Mouse (Mus musculus) kidney, embryonic 15.5 days (tissue): ENCODE results near the gene Lekr1. TPM values are rescaled to one million over a fixed set of nuclear protein-coding genes. Genes with fewer than 3 reads are reported as not detected.

Source experiments
- ATAC-seq: fragments of 200-750 bp; cut with Nextera tagmentation; replicated peaks from 2 replicates; pipeline ENCODE4 v1.8.0; 2017; ENCODE audit warnings: moderate TSS enrichment; ENCODE audit not compliant: low FRiP score
- H3K27ac ChIP-seq: fragments of 300-500 bp; sonication (generic); 2 replicates; pipeline ENCODE4 v1.5.1; 2015; ENCODE audit warnings: mild to moderate bottlenecking, inconsistent platforms
- H3K27me3 ChIP-seq: fragments of 300-500 bp; sonication (generic); 2 replicates; pipeline ENCODE4 v1.6.1; 2015; ENCODE audit warnings: inconsistent platforms
- H3K36me3 ChIP-seq: fragments of 300-500 bp; sonication (generic); 2 replicates; pipeline ENCODE4 v1.6.1; 2015; ENCODE audit warnings: inconsistent platforms
- H3K4me1 ChIP-seq: fragments of 300-500 bp; sonication (generic); 2 replicates; pipeline ENCODE4 v1.6.1; 2015; ENCODE audit warnings: inconsistent platforms
- H3K4me2 ChIP-seq: fragments of 300-500 bp; sonication (generic); 2 replicates; pipeline ENCODE4 v1.6.1; 2015; ENCODE audit warnings: moderate library complexity, mild to moderate bottlenecking, inconsistent platforms
- H3K4me3 ChIP-seq: fragments of 300-500 bp; sonication (generic); replicated peaks from 2 replicates; pipeline ENCODE4 v1.5.1; 2015; ENCODE audit warnings: mild to moderate bottlenecking, inconsistent platforms
- H3K9ac ChIP-seq: fragments of 300-500 bp; sonication (generic); 2 replicates; pipeline ENCODE4 v1.6.1; 2015; ENCODE audit warnings: mild to moderate bottlenecking, inconsistent platforms
- H3K9me3 ChIP-seq: fragments of 300-500 bp; sonication (generic); replicated peaks from 2 replicates; pipeline ENCODE4 v1.6.1; 2016; ENCODE audit warnings: inconsistent platforms
- WGBS: fragments of 180-500 bp; shearing (Covaris S2); methylation state at CpG from one replicate; pipeline ENCODE4 v1.1.7; 2015; ENCODE audit warnings: mixed read lengths; 5-methylcytosine and 5-hydroxymethylcytosine counted together
- polyA plus RNA-seq: library from polyadenylated mRNA; unstranded; fragments of >200 nt; fragmentation: Nextera tagmentation; extraction: Ambion mirVana; gene quantifications from 2 replicates; pipeline ENCODE4 v1.2.1, GENCODE M21; 2015

Gene Lekr1
- polyA plus RNA-seq, 1 experiment from 2014 or later, result 7.8 TPM

- no peak for ATAC-seq
- WGBS, result 76% methylated on average over 5 of the region's 5 CpGs
Measured at GRCm38 (mm10) chr3:65782246-65782645, 116.2 kb downstream of the Lekr1 start.

DNA sequence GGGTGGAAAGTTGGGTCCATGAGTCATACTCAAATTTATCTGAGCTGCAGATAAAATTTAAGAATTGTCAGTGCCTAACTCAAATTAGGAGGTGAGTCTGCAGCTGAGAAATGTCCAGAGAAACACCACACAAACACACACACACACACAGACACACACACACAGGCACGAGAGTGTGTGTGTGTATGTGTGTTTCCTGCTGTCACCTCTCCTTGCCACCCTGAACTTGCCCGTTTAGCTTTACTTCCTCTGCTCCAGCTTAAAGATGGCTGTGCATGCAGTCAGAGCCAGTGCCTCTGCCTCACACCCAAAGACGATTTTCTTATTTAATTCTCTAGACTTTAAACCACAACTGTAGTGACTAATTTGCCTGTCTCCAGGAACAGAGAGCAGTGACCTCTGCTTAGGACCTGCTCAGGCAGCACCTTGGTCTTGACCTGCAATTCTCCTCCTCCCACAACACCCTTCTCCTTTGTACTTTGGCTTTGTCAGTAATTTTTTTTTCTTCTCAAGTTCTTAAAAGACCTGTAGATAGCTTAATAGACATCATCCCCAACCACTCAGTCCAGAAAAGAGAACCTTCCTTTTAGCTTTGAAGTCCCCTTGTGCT lies 124.2 kb downstream of the Lekr1 start:
- Histone ChIP-seq H3K36me3 (no peaks in the 10 kb centered on the region), H3K4me3 (no peak overlapping the region), H3K4me1 (no peaks in the 10 kb centered on the region), H3K9ac (no peak overlapping the region), H3K27ac (no peak overlapping the region), H3K27me3 (no peaks in the 10 kb centered on the region), H3K4me2 (no peak overlapping the region), H3K9me3 (no peaks in the 10 kb centered on the region)
- ATAC-seq, result no peak
- WGBS, result 42% methylated on average over 3 of the region's 3 CpGs

More at GRCm38 (mm10) chr3:65782246-65782645, 116.2 kb downstream of the Lekr1 start:
- no peak overlapping the region for H3K27ac ChIP-seq
- H3K9ac ChIP-seq, result no peak overlapping the region
- no peaks in the 10 kb centered on the region for H3K9me3 ChIP-seq
- H3K36me3 ChIP-seq, result no peaks in the 10 kb centered on the region
- no peaks in the 10 kb centered on the region for H3K4me1 ChIP-seq
- H3K4me2 ChIP-seq, result no peak overlapping the region
- no peak overlapping the region for H3K4me3 ChIP-seq
- H3K27me3 ChIP-seq, result no peaks in the 10 kb centered on the region

- WGBS, result 85% methylated on average over 4 of the region's 4 CpGs
- no peak for ATAC-seq
- no peak overlapping the region for H3K27ac ChIP-seq
- H3K9ac ChIP-seq, result no peak overlapping the region
- no peaks in the 10 kb centered on the region for H3K27me3 ChIP-seq
- H3K4me2 ChIP-seq, result no peak overlapping the region
- no peaks in the 10 kb centered on the region for H3K4me1 ChIP-seq
- no peak overlapping the region for H3K4me3 ChIP-seq
- no peaks in the 10 kb centered on the region for H3K36me3 ChIP-seq
- no peaks in the 10 kb centered on the region for H3K9me3 ChIP-seq
Measured at GRCm38 (mm10) chr3:65793561-65793960, 127.5 kb downstream of the Lekr1 start.

- Histone ChIP-seq H3K27ac (no peak overlapping the region), H3K4me2 (no peak overlapping the region), H3K27me3 (no peaks in the 10 kb centered on the region), H3K36me3 (no peaks in the 10 kb centered on the region), H3K4me3 (no peak overlapping the region), H3K4me1 (no peaks in the 10 kb centered on the region), H3K9ac (no peak overlapping the region), H3K9me3 (no peaks in the 10 kb centered on the region)
- 86% methylated on average over 2 of the region's 2 CpGs for WGBS
- no peak for ATAC-seq
Measured at GRCm38 (mm10) chr3:65794711-65795110, 128.7 kb downstream of the Lekr1 start.

- no peak overlapping the region for H3K9ac ChIP-seq
- H3K36me3 ChIP-seq, result no peaks in the 10 kb centered on the region
- no peak overlapping the region for H3K4me2 ChIP-seq
- no peak overlapping the region for H3K4me3 ChIP-seq
- H3K4me1 ChIP-seq, result no peaks in the 10 kb centered on the region
- H3K27ac ChIP-seq, result no peak overlapping the region
- 95% methylated on average over 5 of the region's 5 CpGs for WGBS
- H3K27me3 ChIP-seq, result no peaks in the 10 kb centered on the region
- no peak for ATAC-seq
- H3K9me3 ChIP-seq, result no peaks in the 10 kb centered on the region
Measured at GRCm38 (mm10) chr3:65797345-65798137, 131.5 kb downstream of the Lekr1 start.

DNA sequence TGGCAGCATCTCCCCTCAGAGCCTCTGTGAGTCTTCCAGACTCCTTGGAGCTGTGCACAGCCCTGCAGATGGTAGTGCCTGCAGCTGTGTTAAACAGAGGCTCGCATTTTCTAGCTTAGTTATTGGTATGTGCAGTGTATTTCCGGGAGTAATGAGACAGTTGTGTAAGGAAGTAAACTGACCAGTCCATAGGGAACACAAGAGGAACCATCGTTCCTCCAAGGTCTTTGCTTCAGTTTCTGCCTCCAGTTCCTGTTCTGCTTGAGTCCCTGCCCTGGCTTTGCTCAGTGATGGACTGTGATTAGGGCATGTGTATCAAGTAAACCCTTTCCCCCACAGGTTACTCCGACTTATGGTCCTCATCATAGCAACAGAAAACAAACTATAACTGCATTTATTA lies 134.9 kb downstream of the Lekr1 start:
- Histone ChIP-seq H3K9me3 (no peaks in the 10 kb centered on the region), H3K27ac (no peak overlapping the region), H3K36me3 (no peaks in the 10 kb centered on the region), H3K27me3 (no peaks in the 10 kb centered on the region), H3K4me3 (no peak overlapping the region), H3K4me1 (no peaks in the 10 kb centered on the region), H3K4me2 (no peak overlapping the region), H3K9ac (no peak overlapping the region)
- no peak for ATAC-seq
- 76% methylated on average over 4 of the region's 4 CpGs for WGBS

DNA sequence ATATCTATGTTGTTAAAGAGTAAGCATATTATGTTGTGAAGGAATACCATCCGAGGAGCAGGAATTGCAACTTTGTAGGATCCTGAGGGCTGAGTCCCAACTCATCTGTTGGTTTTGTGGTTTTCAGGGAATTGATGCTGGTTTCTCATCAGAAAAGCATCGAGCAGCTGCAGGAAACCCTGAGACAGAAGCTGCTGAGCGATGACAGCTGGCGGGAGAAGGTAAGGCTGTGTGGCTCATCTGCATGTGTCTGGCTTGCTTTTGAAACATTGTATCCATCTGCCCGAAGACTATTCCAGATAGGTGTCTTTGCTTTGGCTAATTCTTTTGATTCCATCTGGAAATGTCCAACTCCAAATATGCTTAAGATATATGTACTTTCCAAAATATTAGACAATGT lies 136.2 kb downstream of the Lekr1 start:
- Histone ChIP-seq H3K27ac (no peak overlapping the region), H3K36me3 (no peaks in the 10 kb centered on the region), H3K4me1 (no peaks in the 10 kb centered on the region), H3K27me3 (no peaks in the 10 kb centered on the region), H3K9ac (no peak overlapping the region), H3K4me3 (no peak overlapping the region), H3K4me2 (no peak overlapping the region), H3K9me3 (no peaks in the 10 kb centered on the region)
- WGBS, result 89% methylated on average over 5 of the region's 5 CpGs
- no peak for ATAC-seq

DNA sequence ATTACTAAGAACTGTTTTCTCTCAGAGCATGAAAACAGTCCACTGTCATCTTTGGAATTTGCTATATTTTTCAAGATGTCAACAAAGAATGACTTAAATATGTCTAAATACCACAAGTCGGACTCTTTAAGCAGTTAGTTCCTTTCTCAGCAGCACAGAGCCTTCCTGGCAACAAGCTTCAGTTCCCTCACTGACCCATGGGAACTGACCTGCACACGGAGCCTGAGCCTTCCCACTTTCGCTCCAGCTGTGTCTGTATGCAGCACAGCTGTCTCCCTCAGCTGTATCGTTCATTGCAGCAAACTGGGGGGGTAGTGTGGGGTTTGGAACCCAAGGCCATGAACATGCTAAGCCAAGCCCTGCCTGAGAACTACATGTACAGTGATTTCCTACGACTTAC lies 136.8 kb downstream of the Lekr1 start:
- no peak for ATAC-seq
- no peaks in the 10 kb centered on the region for H3K27me3 ChIP-seq
- 55% methylated on average over 5 of the region's 5 CpGs for WGBS

DNA sequence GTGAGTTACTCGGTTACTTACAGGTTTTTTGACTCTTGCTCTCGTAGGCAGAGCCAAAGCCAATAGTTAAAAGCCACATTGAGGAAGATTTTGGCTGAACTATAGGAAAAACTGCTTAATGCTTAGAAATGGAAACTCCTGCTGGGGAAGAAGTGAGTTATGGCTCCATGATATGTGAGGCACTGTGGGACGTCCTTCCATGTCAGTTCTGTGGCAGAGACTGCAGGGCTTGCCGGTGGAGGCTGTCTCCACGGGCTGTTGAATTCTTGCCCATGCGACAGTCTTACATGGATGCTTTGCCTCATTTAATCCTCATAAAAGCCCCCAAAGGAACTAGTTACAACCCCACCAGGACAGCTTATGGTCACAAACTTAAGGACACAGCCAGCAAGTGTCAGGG lies 148.9 kb downstream of the Lekr1 start:
- no peak overlapping the region for H3K9ac ChIP-seq
- H3K4me3 ChIP-seq, result no peak overlapping the region
- peaks cover 8% of the 10 kb centered on the region for H3K4me1 ChIP-seq
- 29% methylated on average over 6 of the region's 6 CpGs for WGBS
- no peak overlapping the region; the same call in 1 of the 2 replicates for H3K4me2 ChIP-seq
- H3K27me3 ChIP-seq, result no peaks in the 10 kb centered on the region
- H3K27ac ChIP-seq, result no peak overlapping the region
- no peaks in the 10 kb centered on the region for H3K9me3 ChIP-seq
- ATAC-seq, result 0 out of 2 replicates have a peak, but pooled peaks have one; percentile 46
- H3K36me3 ChIP-seq, result no peaks in the 10 kb centered on the region

More for the DNA sequence above, 136.8 kb downstream of the Lekr1 start:
- no peaks in the 10 kb centered on the region for H3K9me3 ChIP-seq
- H3K27ac ChIP-seq, result no peak overlapping the region
- no peaks in the 10 kb centered on the region for H3K4me1 ChIP-seq
- H3K9ac ChIP-seq, result no peak overlapping the region
- H3K4me3 ChIP-seq, result no peak overlapping the region
- no peaks in the 10 kb centered on the region for H3K36me3 ChIP-seq
- no peak overlapping the region for H3K4me2 ChIP-seq

GRCm38 (mm10) chr3:65816012-65816411 lies 150.0 kb downstream of the Lekr1 start:
- H3K27me3 ChIP-seq, result no peaks in the 10 kb centered on the region
- H3K36me3 ChIP-seq, result no peaks in the 10 kb centered on the region
- WGBS, result 91% methylated on average over 10 of the region's 10 CpGs
- no peaks in the 10 kb centered on the region for H3K9me3 ChIP-seq
- H3K27ac ChIP-seq, result no peak overlapping the region
- no peak overlapping the region for H3K4me2 ChIP-seq
- no peak overlapping the region for H3K4me3 ChIP-seq
- no peak for ATAC-seq
- no peak overlapping the region for H3K9ac ChIP-seq
- H3K4me1 ChIP-seq, result peaks cover 10% of the 10 kb centered on the region

- no peak for ATAC-seq
- no peak overlapping the region for H3K9ac ChIP-seq
- peaks cover 10% of the 10 kb centered on the region for H3K4me1 ChIP-seq
- H3K4me2 ChIP-seq, result no peak overlapping the region
- no peaks in the 10 kb centered on the region for H3K36me3 ChIP-seq
- WGBS, result 56% methylated on average over 4 of the region's 4 CpGs
- H3K4me3 ChIP-seq, result no peak overlapping the region
- H3K27ac ChIP-seq, result no peak overlapping the region
- H3K27me3 ChIP-seq, result no peaks in the 10 kb centered on the region
- no peaks in the 10 kb centered on the region for H3K9me3 ChIP-seq
Measured at GRCm38 (mm10) chr3:65818597-65818996, 152.6 kb downstream of the Lekr1 start.

DNA sequence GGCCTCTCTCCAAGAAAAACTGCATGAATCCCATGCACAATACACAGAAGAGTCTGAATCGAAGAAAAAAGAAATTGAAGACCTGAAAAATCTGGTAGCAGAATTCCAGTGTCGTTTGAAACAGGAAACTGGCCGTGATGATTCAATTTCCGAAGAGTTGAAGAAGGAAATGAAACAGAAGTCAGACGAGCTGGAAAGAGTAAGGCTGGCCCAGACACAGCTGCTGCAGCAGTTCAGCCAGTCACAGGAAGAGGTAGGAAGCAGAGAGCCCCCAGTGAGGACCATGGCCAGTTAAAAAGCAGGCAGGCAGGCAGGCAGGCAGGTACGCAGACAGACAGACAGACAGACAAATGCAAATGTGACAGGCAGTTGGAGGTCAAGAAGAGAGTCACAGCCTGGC lies 153.8 kb downstream of the Lekr1 start:
- WGBS, result 34% methylated on average over 6 of the region's 6 CpGs
- Histone ChIP-seq H3K27me3 (no peaks in the 10 kb centered on the region), H3K9me3 (no peaks in the 10 kb centered on the region), H3K36me3 (no peaks in the 10 kb centered on the region), H3K4me3 (no peak overlapping the region), H3K4me1 (peaks cover 6% of the 10 kb centered on the region), H3K4me2 (no peak overlapping the region), H3K27ac (no peak overlapping the region), H3K9ac (no peak overlapping the region)
- ATAC-seq, result no peak
